Mouse (Mus musculus) CD4-positive, CD25-positive, alpha-beta regulatory T cell, adult 2 months (primary cell): ENCODE data around the gene Trp53rkb.

Experiments
- DNase-seq: peaks from one replicate; pipeline ENCODE4 v3.0.0-alpha.2; 2012; ENCODE audit warnings: low read depth, low spot score

Gene Trp53rkb

GRCm38 (mm10) chr2:166834091-166834490 is 41.8 kb downstream of the Trp53rkb start:
- DNase-seq, result no peak

- DNase-seq, result no peak
Measured at GRCm38 (mm10) chr2:166834796-166835195, 42.5 kb downstream of the Trp53rkb start.

- no peak for DNase-seq
Measured at GRCm38 (mm10) chr2:166835581-166835980, 43.2 kb downstream of the Trp53rkb start.

GRCm38 (mm10) chr2:166841813-166842212 is 49.5 kb downstream of the Trp53rkb start:
- no peak for DNase-seq
